In genomic region chr6:63917035-63917570, GRCm38 (mm10) we compare ENCODE assay signal across 28 mouse cellular contexts.
DNase-seq lines count a peak whose midpoint lies in the region; ATAC-seq and TF ChIP-seq lines count a peak whose summit lies in the region.
"Had no signal": no experiment of that assay in that cellular context is flagged by ENCODE, and none has a peak within 500 bp of the region (broad histone marks: within the 10 kb centered on the region; RNA-seq: fewer than 3 reads in every experiment).

No protein-coding gene starts in this region.

- ATAC-seq in forebrain, embryonic 13.5 days, result peak; percentile 53; the same call in 1 of the 2 replicates
- ATAC-seq in forebrain, embryonic 12.5 days (ENCODE audit: low FRiP score), result no peak
- ATAC-seq in hindbrain, postnatal 0 days, result no peak
- ATAC-seq in hindbrain, embryonic 11.5 days (ENCODE audit: low FRiP score), result no peak
- ATAC-seq in kidney, embryonic 15.5 days (replicated peaks; ENCODE audit: low FRiP score), result no peak
- ATAC-seq: hindbrain, embryonic 16.5 days; inflammation-experienced regulatory T-cells, adult 6 months; intestine, embryonic 16.5 days; Patski had no signal

- H3K4me2 ChIP-seq in forebrain, embryonic 13.5 days, result no peak overlapping the region
- H3K4me2 ChIP-seq in forebrain, embryonic 12.5 days, result no peak overlapping the region
- H3K4me2 ChIP-seq in hindbrain, postnatal 0 days (ENCODE audit: low read depth, low read length), result no peak overlapping the region
- H3K4me2 ChIP-seq in hindbrain, embryonic 11.5 days (replicated peaks; ENCODE audit: low read depth, low read length), result no peak overlapping the region
- no peak overlapping the region for H3K4me2 ChIP-seq in kidney, embryonic 15.5 days
- H3K4me2 ChIP-seq: embryonic facial prominence, embryonic 13.5 days; heart, embryonic 11.5 days; hindbrain, embryonic 13.5 days had no signal

- WGBS in forebrain, embryonic 13.5 days, result 50% methylated on average over 6 of the region's 6 CpGs
- 69% methylated on average over 6 of the region's 6 CpGs for WGBS in forebrain, embryonic 12.5 days
- 36% methylated on average over 6 of the region's 6 CpGs for WGBS in hindbrain, postnatal 0 days
- 83% methylated on average over 6 of the region's 6 CpGs for WGBS in hindbrain, embryonic 11.5 days
- 82% methylated on average over 6 of the region's 6 CpGs for WGBS in kidney, embryonic 15.5 days

- TF ChIP-seq CTCF in hindbrain, postnatal 0 days (IDR thresholded peaks at IDR 0.05; ENCODE audit: low read depth), result no peak

- no peak overlapping the region for H3K27ac ChIP-seq in forebrain, embryonic 13.5 days
- no peak overlapping the region for H3K27ac ChIP-seq in forebrain, embryonic 12.5 days
- no peak overlapping the region for H3K27ac ChIP-seq in hindbrain, postnatal 0 days
- H3K27ac ChIP-seq in hindbrain, embryonic 11.5 days (ENCODE audit: low read depth, low read length), result no peak overlapping the region
- H3K27ac ChIP-seq in kidney, embryonic 15.5 days, result no peak overlapping the region
- H3K27ac ChIP-seq: embryonic facial prominence, embryonic 10.5 days; embryonic facial prominence, embryonic 13.5 days; gastrocnemius, adult 2 months; hindbrain, embryonic 13.5 days had no signal

- no peak overlapping the region for H3K4me3 ChIP-seq in forebrain, embryonic 13.5 days
- no peak overlapping the region for H3K4me3 ChIP-seq in forebrain, embryonic 12.5 days (replicated peaks)
- no peak overlapping the region for H3K4me3 ChIP-seq in hindbrain, postnatal 0 days (ENCODE audit: low read length)
- no peak overlapping the region for H3K4me3 ChIP-seq in hindbrain, embryonic 11.5 days (ENCODE audit: low read depth, low read length)
- H3K4me3 ChIP-seq in kidney, embryonic 15.5 days (replicated peaks), result no peak overlapping the region
- H3K4me3 ChIP-seq: embryonic facial prominence, embryonic 10.5 days; embryonic facial prominence, embryonic 13.5 days; erythroblast, embryonic 14.5 days; gastrocnemius, adult 2 months; hindbrain, embryonic 13.5 days had no signal

- DNase-seq in hindbrain, postnatal 0 days (ENCODE audit: low spot score), result peak; percentile 14
- DNase-seq in hindbrain, embryonic 11.5 days (ENCODE audit: low spot score), result no peak
- peak; percentile 1 for DNase-seq in brain, embryonic 18.5 days (ENCODE audit: low read depth, low spot score)
- no peak for DNase-seq in urinary bladder, adult 2 months (ENCODE audit: low spot score)
- DNase-seq: adrenal gland, postnatal 10 days; adrenal gland, postnatal 36 days; B cell, adult 2 months; cerebellum, adult 11-12 months; cerebellum, adult 8-10 months; cerebellum, postnatal 14 days; gastrocnemius, adult 2 months; gastrocnemius, postnatal 14 days; heart, adult 11 months; kidney, adult 18-20 months had no signal

- no peaks in the 10 kb centered on the region for H3K4me1 ChIP-seq in forebrain, embryonic 13.5 days
- H3K4me1 ChIP-seq in forebrain, embryonic 12.5 days, result no peaks in the 10 kb centered on the region
- H3K4me1 ChIP-seq in hindbrain, postnatal 0 days (ENCODE audit: insufficient read depth, low read length), result no peaks in the 10 kb centered on the region
- no peaks in the 10 kb centered on the region for H3K4me1 ChIP-seq in hindbrain, embryonic 11.5 days (replicated peaks; ENCODE audit: control insufficient read depth, insufficient read depth, low read length)
- H3K4me1 ChIP-seq in kidney, embryonic 15.5 days, result no peaks in the 10 kb centered on the region
- H3K4me1 ChIP-seq: embryonic facial prominence, embryonic 10.5 days; embryonic facial prominence, embryonic 13.5 days; hindbrain, embryonic 13.5 days had no signal

- H3K27me3 ChIP-seq in forebrain, embryonic 13.5 days, result no peaks in the 10 kb centered on the region
- H3K27me3 ChIP-seq in forebrain, embryonic 12.5 days, result no peaks in the 10 kb centered on the region
- no peaks in the 10 kb centered on the region for H3K27me3 ChIP-seq in hindbrain, postnatal 0 days (ENCODE audit: insufficient read depth, low read length)
- H3K27me3 ChIP-seq in hindbrain, embryonic 11.5 days (ENCODE audit: control insufficient read depth, insufficient read depth, low read length), result no peaks in the 10 kb centered on the region
- H3K27me3 ChIP-seq in kidney, embryonic 15.5 days, result no peaks in the 10 kb centered on the region
- H3K27me3 ChIP-seq: CH12.LX; embryonic facial prominence, embryonic 13.5 days; hindbrain, embryonic 13.5 days; Patski had no signal

- H3K9ac ChIP-seq in forebrain, embryonic 13.5 days, result no peak overlapping the region
- no peak overlapping the region for H3K9ac ChIP-seq in forebrain, embryonic 12.5 days
- H3K9ac ChIP-seq in hindbrain, postnatal 0 days (replicated peaks; ENCODE audit: low read length), result no peak overlapping the region
- H3K9ac ChIP-seq in hindbrain, embryonic 11.5 days (ENCODE audit: low read depth, low read length), result no peak overlapping the region
- no peak overlapping the region for H3K9ac ChIP-seq in kidney, embryonic 15.5 days
- H3K9ac ChIP-seq: embryonic facial prominence, embryonic 13.5 days; hindbrain, embryonic 13.5 days had no signal

- H3K36me3 ChIP-seq in forebrain, embryonic 13.5 days (ENCODE audit: poor library complexity, severe bottlenecking), result no peaks in the 10 kb centered on the region
- H3K36me3 ChIP-seq in forebrain, embryonic 12.5 days (replicated peaks), result no peaks in the 10 kb centered on the region
- no peaks in the 10 kb centered on the region for H3K36me3 ChIP-seq in hindbrain, postnatal 0 days (ENCODE audit: insufficient read depth, low read length)
- no peaks in the 10 kb centered on the region for H3K36me3 ChIP-seq in hindbrain, embryonic 11.5 days (ENCODE audit: control insufficient read depth, insufficient read depth, low read length)
- no peaks in the 10 kb centered on the region for H3K36me3 ChIP-seq in kidney, embryonic 15.5 days
- H3K36me3 ChIP-seq: embryonic facial prominence, embryonic 10.5 days; embryonic facial prominence, embryonic 13.5 days; G1E; hindbrain, embryonic 13.5 days had no signal

- no peaks in the 10 kb centered on the region for H3K9me3 ChIP-seq in forebrain, embryonic 13.5 days (replicated peaks)
- H3K9me3 ChIP-seq in forebrain, embryonic 12.5 days, result no peaks in the 10 kb centered on the region
- no peaks in the 10 kb centered on the region for H3K9me3 ChIP-seq in hindbrain, postnatal 0 days (ENCODE audit: low read length)
- H3K9me3 ChIP-seq in hindbrain, embryonic 11.5 days (ENCODE audit: control insufficient read depth, low read length), result no peaks in the 10 kb centered on the region
- H3K9me3 ChIP-seq in kidney, embryonic 15.5 days (replicated peaks), result no peaks in the 10 kb centered on the region
- H3K9me3 ChIP-seq: embryonic facial prominence, embryonic 10.5 days; embryonic facial prominence, embryonic 13.5 days; G1E; hindbrain, embryonic 13.5 days had no signal

Comparison
In these comparisons a context has a peak if more than half of its experiments do, and no peak if none do; other contexts are left out.
1. DNase-seq: peak in hindbrain, postnatal 0 days (single experiment) and brain, embryonic 18.5 days (single experiment); none in hindbrain, embryonic 11.5 days (single experiment) and urinary bladder, adult 2 months (single experiment).